Mouse (Mus musculus) urinary bladder, postnatal 25 days (tissue): ENCODE measurements around the gene Olfr56.
"Not testable (repeated sequence)": the region's sequence is repeated elsewhere in the genome, so short reads cannot be mapped to it uniquely, and the experiment has no call there.

Experiments
- DNase-seq: peaks from one replicate; pipeline ENCODE4 v3.0.0; 2022; ENCODE audit warnings: low spot score

The Olfr56 gene

GRCm38 (mm10) chr11:49175345-49175744, 196.7 kb downstream of the Olfr56 start:
- DNase-seq = no peak

GRCm38 (mm10) chr11:49176047-49176779, 197.5 kb downstream of the Olfr56 start:
- DNase-seq = not testable (repeated sequence)

- no peak for DNase-seq
Measured at GRCm38 (mm10) chr11:49183172-49183571, 204.5 kb downstream of the Olfr56 start.
